Comparison of ENCODE assay signal across 11 mouse cellular contexts in the genomic region with DNA sequence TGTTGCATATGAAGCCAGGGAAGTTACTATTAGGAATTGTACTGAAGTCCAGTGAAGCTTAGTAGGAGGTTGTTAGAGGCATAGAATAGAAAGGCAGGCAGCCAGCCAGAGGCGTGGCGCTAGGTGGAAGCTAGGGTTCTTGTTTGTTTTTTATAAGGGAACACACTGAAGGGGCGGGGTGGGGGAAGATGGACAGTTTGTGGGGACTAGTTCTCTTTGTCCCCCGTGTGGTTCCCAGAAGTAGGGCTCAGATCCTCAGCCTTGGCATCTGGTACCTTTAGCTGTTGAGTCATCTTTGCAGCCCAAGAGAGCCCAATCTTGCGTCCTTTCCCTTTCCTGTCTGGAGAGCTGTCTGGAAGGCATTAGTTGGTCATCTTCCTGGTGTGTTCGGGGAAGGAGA. TPM values are rescaled to one million over a fixed set of nuclear protein-coding genes. Genes with fewer than 3 reads are reported as not detected.
A peak's percentile ranks its signal among the peaks of the same experiment; 100 is the strongest.
DNase-seq lines count a peak whose midpoint lies in the region; ATAC-seq and TF ChIP-seq lines count a peak whose summit lies in the region.
"Had no signal": no experiment of that assay in that cellular context is flagged by ENCODE, and none has a peak within 500 bp of the region (broad histone marks: within the 10 kb centered on the region; RNA-seq: fewer than 3 reads in every experiment).

No protein-coding gene starts in this region.

- H3K27ac ChIP-seq in layer of hippocampus, adult 2 months = peak overlapping the region; percentile 89
- H3K27ac ChIP-seq in heart, postnatal 0 days (ENCODE audit: low read depth) = peak overlapping the region; percentile 59; the same call in 1 of the 2 replicates
- peak overlapping the region; percentile 23; the same call in 1 of the 2 replicates for H3K27ac ChIP-seq in neural tube, embryonic 15.5 days (replicated peaks)

- TF ChIP-seq EP300 in heart, postnatal 0 days (IDR thresholded peaks at IDR 0.05; ENCODE audit: low read depth) = no peak

- H3K9ac ChIP-seq in heart, postnatal 0 days (replicated peaks; ENCODE audit: low read depth, low read length) = no peak overlapping the region
- no peak overlapping the region for H3K9ac ChIP-seq in neural tube, embryonic 15.5 days (replicated peaks)
- H3K9ac ChIP-seq: embryonic facial prominence, embryonic 15.5 days had no signal

- ATAC-seq in heart, postnatal 0 days (ENCODE audit: insufficient read depth, low read depth) = no peak
- no peak for ATAC-seq in neural tube, embryonic 15.5 days (ENCODE audit: low FRiP score)
- ATAC-seq: midbrain, embryonic 16.5 days; Patski had no signal

- no peak for DNase-seq in layer of hippocampus, adult 2 months (ENCODE audit: low spot score in 2 of 2)
- no peak for DNase-seq in layer of hippocampus, postnatal 14 days (ENCODE audit: low spot score in 2 of 2)
- peak; percentile 48 for DNase-seq in brain, adult 2 months (ENCODE audit: low read depth, low spot score)
- DNase-seq in heart, postnatal 0 days (ENCODE audit: low spot score) = no peak
- DNase-seq in layer of hippocampus, postnatal 10 days (ENCODE audit: low spot score in 2 of 2) = no peak
- no peak for DNase-seq in thymus, postnatal 10 days (ENCODE audit: low spot score in 2 of 2)
- DNase-seq: cerebellum, adult 11 months had no signal

- H3K4me3 ChIP-seq in layer of hippocampus, adult 2 months = peak overlapping the region; percentile 5; the same call in 1 of the 2 replicates
- H3K4me3 ChIP-seq in heart, postnatal 0 days (ENCODE audit: low read depth, low read length) = no peak overlapping the region
- H3K4me3 ChIP-seq in neural tube, embryonic 15.5 days (replicated peaks) = no peak overlapping the region
- H3K4me3 ChIP-seq: embryonic facial prominence, embryonic 15.5 days had no signal

- WGBS in heart, postnatal 0 days = 60% methylated on average over 6 of the region's 6 CpGs
- 95% methylated on average over 6 of the region's 6 CpGs for WGBS in neural tube, embryonic 15.5 days

- H3K36me3 ChIP-seq in heart, postnatal 0 days (replicated peaks; ENCODE audit: control insufficient read depth, insufficient read depth, low read length) = peaks cover 40% of the 10 kb centered on the region
- H3K36me3 ChIP-seq in neural tube, embryonic 15.5 days = peaks cover 36% of the 10 kb centered on the region

- H3K4me1 ChIP-seq in heart, postnatal 0 days (ENCODE audit: control insufficient read depth, insufficient read depth) = peaks cover 44% of the 10 kb centered on the region
- peaks cover 49% of the 10 kb centered on the region for H3K4me1 ChIP-seq in neural tube, embryonic 15.5 days

- no peaks in the 10 kb centered on the region for H3K9me3 ChIP-seq in heart, postnatal 0 days (replicated peaks; ENCODE audit: control insufficient read depth, low read length)
- no peaks in the 10 kb centered on the region for H3K9me3 ChIP-seq in neural tube, embryonic 15.5 days (replicated peaks)
- H3K9me3 ChIP-seq: embryonic facial prominence, embryonic 15.5 days had no signal

- TF ChIP-seq CTCF in layer of hippocampus, adult 2 months (conservative IDR thresholded peaks at IDR 0.05) = peak; percentile 27
- no peak for TF ChIP-seq CTCF in heart, postnatal 0 days (IDR thresholded peaks at IDR 0.05; ENCODE audit: low read depth)

- H3K4me2 ChIP-seq in heart, postnatal 0 days (ENCODE audit: low read depth, low read length) = 0 out of 2 replicates have a peak overlapping the region, but pooled peaks have one; percentile 73
- H3K4me2 ChIP-seq in neural tube, embryonic 15.5 days = no peak overlapping the region
- H3K4me2 ChIP-seq: embryonic facial prominence, embryonic 15.5 days had no signal

- no peaks in the 10 kb centered on the region for H3K27me3 ChIP-seq in heart, postnatal 0 days (ENCODE audit: control insufficient read depth, insufficient read depth, low read length)
- H3K27me3 ChIP-seq in neural tube, embryonic 15.5 days (replicated peaks) = no peaks in the 10 kb centered on the region
- H3K27me3 ChIP-seq: embryonic facial prominence, embryonic 15.5 days; Patski had no signal

RNA-seq across cellular contexts. Expression of gene Tpm3, which starts 12.8 kb away (rescaled TPM):
- total RNA-seq in layer of hippocampus, adult 2 months (2021) = 100 to 1,000 TPM; 177 to 183 TPM
- 100 to 1,000 TPM; 193 to 202 TPM for total RNA-seq in layer of hippocampus, postnatal 14 days (2021)
- total RNA-seq in heart, postnatal 0 days (2014; rRNA removed; ENCODE audit: low replicate concordance) = 88.0 and 99.5 TPM in 2 replicates
- 139 and 145 TPM in 2 replicates for polyA plus RNA-seq in heart, postnatal 0 days (2015; fragmentation: Nextera tagmentation; extraction: Ambion mirVana)
- polyA plus RNA-seq in neural tube, embryonic 15.5 days (2015; fragmentation: Nextera tagmentation; extraction: Ambion mirVana) = 313 and 382 TPM in 2 replicates
- 100 to 1,000 TPM; 245 to 256 TPM for total RNA-seq in layer of hippocampus, postnatal 10 days (2021)

RNA-seq across cellular contexts. Expression of gene Nup210l, which starts 18.7 kb away (rescaled TPM):
- under 1 TPM; 0.25 to 0.33 TPM for total RNA-seq in layer of hippocampus, adult 2 months (2021)
- under 1 TPM; 0.39 to 0.45 TPM for total RNA-seq in layer of hippocampus, postnatal 14 days (2021)
- total RNA-seq in heart, postnatal 0 days (2014; rRNA removed; ENCODE audit: low replicate concordance) = 0.04 and 0.27 TPM in 2 replicates
- polyA plus RNA-seq in heart, postnatal 0 days (2015; fragmentation: Nextera tagmentation; extraction: Ambion mirVana) = 0.04 TPM in 1 of 2 replicates, not detected in the other
- 0.09 and 0.17 TPM in 2 replicates for polyA plus RNA-seq in neural tube, embryonic 15.5 days (2015; fragmentation: Nextera tagmentation; extraction: Ambion mirVana)
- total RNA-seq in layer of hippocampus, postnatal 10 days (2021) = under 1 TPM; 0.36 to 0.50 TPM

RNA-seq across cellular contexts. Expression of gene Ubap2l, which starts 32.9 kb away (rescaled TPM):
- 100 to 1,000 TPM; 173 to 179 TPM for total RNA-seq in layer of hippocampus, adult 2 months (2021)
- 100 to 1,000 TPM; 182 to 186 TPM for total RNA-seq in layer of hippocampus, postnatal 14 days (2021)
- total RNA-seq in heart, postnatal 0 days (2014; rRNA removed; ENCODE audit: low replicate concordance) = 64.2 and 69.7 TPM in 2 replicates
- 88.9 and 92.0 TPM in 2 replicates for polyA plus RNA-seq in heart, postnatal 0 days (2015; fragmentation: Nextera tagmentation; extraction: Ambion mirVana)
- polyA plus RNA-seq in neural tube, embryonic 15.5 days (2015; fragmentation: Nextera tagmentation; extraction: Ambion mirVana) = 122 and 129 TPM in 2 replicates
- total RNA-seq in layer of hippocampus, postnatal 10 days (2021) = 100 to 1,000 TPM; 146 to 188 TPM

RNA-seq across cellular contexts. Expression of gene 4933434E20Rik, which starts 33.8 kb away (rescaled TPM):
- 100 to 1,000 TPM in 1 of 2 experiments, 10 to 100 TPM in 1; 89.6 to 101 TPM for total RNA-seq in layer of hippocampus, adult 2 months (2021)
- 10 to 100 TPM; 81.6 to 84.9 TPM for total RNA-seq in layer of hippocampus, postnatal 14 days (2021)
- total RNA-seq in heart, postnatal 0 days (2014; rRNA removed; ENCODE audit: low replicate concordance) = 111 and 183 TPM in 2 replicates
- 151 and 165 TPM in 2 replicates for polyA plus RNA-seq in heart, postnatal 0 days (2015; fragmentation: Nextera tagmentation; extraction: Ambion mirVana)
- polyA plus RNA-seq in neural tube, embryonic 15.5 days (2015; fragmentation: Nextera tagmentation; extraction: Ambion mirVana) = 204 and 206 TPM in 2 replicates
- total RNA-seq in layer of hippocampus, postnatal 10 days (2021) = 10 to 100 TPM; 83.5 to 91.6 TPM

Comparison
In these comparisons a context has a peak if more than half of its experiments do, and no peak if none do; other contexts are left out.
1. H3K27ac ChIP-seq: peak in every context shown above with its lines; median percentile 89 in layer of hippocampus, adult 2 months; 59 in heart, postnatal 0 days; 23 in neural tube, embryonic 15.5 days.